Mouse (Mus musculus) gastrocnemius, adult 2 months (tissue): ENCODE measurements around the gene Gpr141. TPM values are rescaled to one million over a fixed set of nuclear protein-coding genes. Genes with fewer than 3 reads are reported as not detected.

ENCODE experiments used
- DNase-seq: peaks from one replicate; pipeline ENCODE4 v3.0.0; 2022
- H3K27ac ChIP-seq: fragments of 200-600 bp; 2 replicates; pipeline ENCODE4 v1.8.1; 2022; ENCODE audit warnings: mild to moderate bottlenecking
- H3K4me3 ChIP-seq: fragments of 200-600 bp; 2 replicates; pipeline ENCODE4 v1.8.1; 2022; ENCODE audit warnings: mild to moderate bottlenecking, moderate library complexity
- CTCF ChIP-seq: fragments of 200-600 bp; IDR thresholded peaks from 2 replicates; pipeline ENCODE4 v1.8.1; 2022; ENCODE audit warnings: antibody characterized with exemption, mild to moderate bottlenecking, moderate library complexity
- intact Hi-C: fragments of 180-260 bp; cut with DNase I; formaldehyde crosslinking; loops from one replicate; pipeline ENCODE4 v1.15.1; 2025
- total RNA-seq, 2 experiments: library from RNA; stranded (reverse); gene quantifications; 2 replicates each; pipeline ENCODE4 v1.2.3; 2021

Gpr141 gene
- total RNA-seq, 2 experiments from 2014 or later: not detected

- no peak for DNase-seq
- no peak for TF ChIP-seq CTCF
- Histone ChIP-seq H3K4me3 (no peak overlapping the region), H3K27ac (no peak overlapping the region)
- intact Hi-C loops: no loop called here
Observed at GRCm38 (mm10) chr13:19701443-19702078, 122.5 kb downstream of the Gpr141 start.

- intact Hi-C loops: no loop called here
- Histone ChIP-seq H3K27ac (no peak overlapping the region), H3K4me3 (no peak overlapping the region)
- DNase-seq: no peak
- TF ChIP-seq CTCF: no peak
Observed at GRCm38 (mm10) chr13:19700733-19701442, 123.2 kb downstream of the Gpr141 start.

Other genes with a start within 250 kb of the Gpr141 start
- gene Epdr1, start 204.3 kb downstream of the Gpr141 start, total RNA-seq: 100 to 1,000 TPM in 1 of 2 experiments, 10 to 100 TPM in 1; 90.3 to 139 TPM
- 1 to 10 TPM; 2.4 to 4.2 TPM for gene Sfrp4, start 201.2 kb downstream of the Gpr141 start, total RNA-seq
- gene Nme8, start 126.5 kb downstream of the Gpr141 start, total RNA-seq: not detected